Mouse (Mus musculus) adrenal gland, postnatal 14 days (tissue): ENCODE data around the gene Stk19. TPM values are rescaled to one million over a fixed set of nuclear protein-coding genes. Genes with fewer than 3 reads are reported as not detected.
A peak's percentile ranks its signal among the peaks of the same experiment; 100 is the strongest.
"Not testable (repeated sequence)": the region's sequence is repeated elsewhere in the genome, so short reads cannot be mapped to it uniquely, and the experiment has no call there.

Source experiments
- DNase-seq: peaks from one replicate; pipeline ENCODE4 v3.0.0; 2021; ENCODE audit warnings: mixed read lengths
- total RNA-seq: library from RNA; stranded (reverse); gene quantifications from 2 replicates; pipeline ENCODE4 v1.2.3, GENCODE M21; 2021

Stk19 gene
- total RNA-seq, 1 experiment from 2014 or later, result 38.0 TPM

- no peak for DNase-seq
Observed at GRCm38 (mm10) chr17:34840736-34841307, 4.1 kb upstream of the Stk19 start.

GRCm38 (mm10) chr17:34838785-34839184, 2.0 kb upstream of the Stk19 start:
- DNase-seq, result no peak

- DNase-seq, result peak; percentile 34
Observed at GRCm38 (mm10) chr17:34837464-34838324, 949 bp upstream of the Stk19 start.

- peak; percentile 84 for DNase-seq
Observed at GRCm38 (mm10) chr17:34836155-34836855, 440 bp downstream of the Stk19 start.

- DNase-seq, result not testable (repeated sequence)
Observed at GRCm38 (mm10) chr17:34830776-34831175, 6.0 kb downstream of the Stk19 start.

GRCm38 (mm10) chr17:34814818-34815370, 21.9 kb downstream of the Stk19 start:
- DNase-seq, result no peak

- DNase-seq, result not testable (repeated sequence)
Observed at GRCm38 (mm10) chr17:34813747-34814146, 23.0 kb downstream of the Stk19 start.

GRCm38 (mm10) chr17:34811275-34811674, 25.5 kb downstream of the Stk19 start:
- no peak for DNase-seq

- DNase-seq, result not testable (repeated sequence)
Observed at GRCm38 (mm10) chr17:34810811-34811210, 25.9 kb downstream of the Stk19 start.

GRCm38 (mm10) chr17:34810411-34810810, 26.3 kb downstream of the Stk19 start:
- peak; percentile 73 for DNase-seq

- no peak for DNase-seq
Observed at GRCm38 (mm10) chr17:34808599-34809205, 28.0 kb downstream of the Stk19 start.

GRCm38 (mm10) chr17:34807176-34807575, 29.6 kb downstream of the Stk19 start:
- no peak for DNase-seq

- peak; percentile 46 for DNase-seq
Observed at GRCm38 (mm10) chr17:34804871-34805562, 31.7 kb downstream of the Stk19 start.

GRCm38 (mm10) chr17:34804301-34804700, 32.4 kb downstream of the Stk19 start, which contains the start of gene Cyp21a1:
TSS of gene Cyp21a1 (minus strand) at chr17:34804561.
- DNase-seq, result peak; percentile 83

GRCm38 (mm10) chr17:34803367-34803766, 33.4 kb downstream of the Stk19 start:
- not testable (repeated sequence) for DNase-seq

- not testable (repeated sequence) for DNase-seq
Observed at GRCm38 (mm10) chr17:34802756-34803155, 34.0 kb downstream of the Stk19 start.

- DNase-seq, result not testable (repeated sequence)
Observed at GRCm38 (mm10) chr17:34800781-34801305, 35.9 kb downstream of the Stk19 start.

- peak; percentile 22 for DNase-seq
Observed at GRCm38 (mm10) chr17:34799531-34799925, 37.2 kb downstream of the Stk19 start.

GRCm38 (mm10) chr17:34798866-34799530, 37.7 kb downstream of the Stk19 start:
- peak; percentile 37 for DNase-seq

- peak; percentile 70 for DNase-seq
Observed at GRCm38 (mm10) chr17:34798071-34798470, 38.7 kb downstream of the Stk19 start.
